Mouse (Mus musculus) layer of hippocampus, postnatal 10 days (tissue): Measurements from ENCODE around the gene Ptpru. TPM values are rescaled to one million over a fixed set of nuclear protein-coding genes. Genes with fewer than 3 reads are reported as not detected.

Experiments used
- DNase-seq, 2 experiments: peaks; one replicate each; pipeline ENCODE4 v3.0.0; 2021; ENCODE audit warnings: low spot score in 2 of 2
- total RNA-seq, 2 experiments: library from RNA; stranded (reverse); gene quantifications; 2 replicates each; pipeline ENCODE4 v1.2.3; 2021

Ptpru gene
- total RNA-seq, 2 experiments from 2014 or later, result 79.5 to 85.9 TPM

DNA sequence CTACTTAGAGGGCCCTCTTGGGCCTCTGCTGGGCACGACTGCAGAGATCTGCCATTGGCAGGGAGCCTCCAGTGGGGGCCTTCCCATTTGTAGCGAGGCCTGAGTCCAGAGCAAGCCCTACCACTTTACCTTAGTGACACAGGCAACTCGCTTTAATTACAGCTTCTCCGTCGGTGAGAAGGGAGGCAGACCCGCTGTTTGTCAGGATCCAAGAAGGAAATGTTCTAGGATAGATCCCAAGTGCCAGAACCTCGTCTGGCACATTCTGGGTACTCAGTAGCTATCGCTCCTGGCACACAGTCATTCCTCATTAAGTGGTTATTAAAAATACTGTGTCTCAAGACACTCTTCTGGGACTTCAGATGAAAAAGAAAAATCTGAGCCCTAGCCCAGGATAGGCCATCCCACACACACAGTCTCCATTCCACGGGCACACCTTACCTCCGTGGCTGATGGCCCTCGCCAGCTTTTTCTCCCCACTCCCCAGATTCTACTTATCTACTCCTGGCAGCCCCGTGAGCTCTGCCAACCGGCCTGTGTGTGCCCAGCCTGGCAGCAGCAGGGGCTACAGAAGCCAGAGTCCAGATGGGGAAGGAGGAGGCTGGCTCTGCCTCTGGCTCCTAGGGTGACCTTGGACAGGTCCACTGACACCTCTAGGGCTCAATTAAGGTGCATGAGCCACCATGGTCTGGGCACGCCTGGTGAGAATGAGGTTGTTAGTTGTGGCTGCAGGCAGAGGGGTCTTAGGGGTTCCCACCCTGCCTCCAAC is 41.6 kb downstream of the Ptpru start:
- DNase-seq, result peak; percentile 33 to 34

GRCm38 (mm10) chr4:131786800-131787199 is 51.3 kb downstream of the Ptpru start:
- no peak for DNase-seq

DNA sequence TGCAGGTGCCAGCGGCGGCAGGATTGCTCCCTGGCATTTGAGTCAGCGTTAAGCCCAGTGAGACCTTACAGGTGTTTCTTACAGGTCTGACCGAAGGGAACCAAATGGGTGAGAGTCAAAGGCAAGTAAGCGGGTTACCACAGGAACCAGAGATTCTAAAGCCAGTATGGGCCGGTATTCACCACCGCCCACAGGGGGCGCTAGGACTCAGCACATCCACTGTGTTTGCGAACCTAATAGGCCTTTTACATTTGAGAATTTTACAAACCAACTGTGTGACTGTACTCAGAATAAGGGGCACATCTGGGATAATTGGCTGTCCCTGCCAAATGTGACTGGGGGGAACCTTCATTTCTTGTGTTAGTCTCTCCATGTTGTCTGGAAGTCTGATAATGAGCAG is 54.1 kb downstream of the Ptpru start:
- DNase-seq, result peak; percentile 59 to 68

DNA sequence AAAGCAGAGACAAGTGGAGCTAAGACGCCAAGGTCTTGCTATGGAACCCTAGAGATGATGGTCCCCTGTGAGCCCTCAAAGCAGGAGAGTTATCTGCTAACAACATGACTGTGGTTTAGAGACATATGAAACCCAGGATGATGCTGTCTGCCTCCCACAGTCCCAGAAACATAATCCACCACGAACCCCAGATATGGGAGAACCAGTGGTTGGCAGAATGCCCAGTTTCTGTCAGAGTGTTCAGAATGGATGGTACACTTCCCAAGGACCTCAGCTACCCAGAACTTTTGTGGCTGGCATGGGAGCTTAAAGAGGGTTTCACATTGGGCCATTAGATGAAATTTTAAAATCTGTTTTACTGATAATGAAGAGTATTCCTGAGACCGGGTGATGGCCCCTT is 57.1 kb downstream of the Ptpru start:
- no peak for DNase-seq

GRCm38 (mm10) chr4:131778616-131779275 is 59.3 kb downstream of the Ptpru start:
- no peak for DNase-seq

- peak; percentile 66 to 69 for DNase-seq
These were observed 66.7 kb downstream of the Ptpru start for GRCm38 (mm10) chr4:131771384-131771783.

- DNase-seq, result no peak
These were observed 74.2 kb downstream of the Ptpru start for GRCm38 (mm10) chr4:131763911-131764310.

DNA sequence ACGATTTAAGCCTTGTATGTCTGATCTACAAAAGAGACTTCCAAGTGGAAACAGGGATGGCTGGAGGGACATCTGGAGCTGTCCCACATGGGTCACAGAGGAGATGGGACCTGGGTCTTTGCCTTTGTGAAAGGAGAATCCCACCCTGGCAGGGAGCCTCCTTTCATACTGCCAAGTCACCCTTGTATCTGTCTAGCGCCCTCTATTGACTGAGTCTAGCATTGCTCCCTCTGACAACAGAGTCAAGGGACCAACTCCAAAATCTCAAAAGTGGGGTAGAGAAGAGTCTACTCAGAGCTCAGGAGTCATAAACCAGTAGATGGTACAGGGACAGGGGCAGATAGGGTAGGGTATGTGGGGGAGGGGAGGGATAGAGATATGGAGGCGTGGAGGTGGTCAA is 74.6 kb downstream of the Ptpru start:
- DNase-seq, result no peak

GRCm38 (mm10) chr4:131762211-131762784 is 75.8 kb downstream of the Ptpru start:
- no peak for DNase-seq

DNA sequence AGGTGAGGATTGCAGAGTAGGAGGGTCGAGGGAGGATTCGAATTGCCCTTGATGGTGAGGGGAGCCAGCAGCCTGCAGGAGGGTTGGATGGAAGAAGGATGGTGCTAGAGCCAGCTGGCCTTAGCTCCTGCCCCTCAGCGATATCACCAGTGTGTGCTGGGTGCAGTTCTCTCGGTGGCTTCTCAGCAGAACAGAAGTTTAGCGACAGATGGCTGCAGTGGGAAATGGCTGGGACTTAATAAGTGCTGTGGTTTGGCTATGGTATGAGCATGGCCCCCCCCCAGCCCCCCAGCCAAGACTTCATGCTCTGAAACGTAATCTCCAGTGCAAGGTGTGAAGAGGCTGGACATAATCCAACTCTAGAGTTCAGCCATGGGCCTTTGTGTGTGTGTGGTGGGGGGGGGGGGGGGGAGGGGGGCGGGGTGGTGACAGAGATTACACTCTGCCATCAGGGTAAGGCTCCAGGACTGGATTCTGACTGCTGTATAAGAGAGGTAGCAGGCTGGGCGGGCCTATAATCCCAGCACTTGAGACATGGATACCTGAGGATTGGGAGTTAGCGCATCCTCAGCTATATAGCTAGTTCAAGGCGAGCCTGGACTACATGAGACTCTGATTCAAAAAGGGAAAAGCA is 85.8 kb downstream of the Ptpru start:
- peak in 1 of 2 experiments; percentile 23 for DNase-seq

DNA sequence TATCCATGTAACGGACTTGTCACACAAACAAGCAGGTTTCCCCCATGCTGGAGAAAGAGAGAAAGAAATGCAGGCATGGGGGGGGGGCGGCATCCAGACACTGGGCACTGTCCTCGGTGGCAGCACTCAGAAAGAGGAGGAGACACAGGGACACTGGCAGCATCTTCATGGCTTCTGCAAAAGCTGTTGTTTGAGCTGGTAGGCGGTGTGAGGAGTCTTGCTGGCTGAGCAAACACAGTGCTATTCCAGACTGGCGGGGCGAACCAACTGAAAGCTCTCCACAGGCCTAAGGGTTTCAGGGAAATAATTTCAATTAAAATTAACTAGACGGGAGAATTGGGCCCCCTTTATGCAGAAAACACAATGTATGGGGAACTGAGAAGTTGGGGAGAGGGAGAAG is 86.5 kb downstream of the Ptpru start:
- DNase-seq, result no peak

- DNase-seq, result no peak
These were observed 88.3 kb downstream of the Ptpru start for GRCm38 (mm10) chr4:131749802-131750201.

- DNase-seq, result no peak
These were observed 93.4 kb downstream of the Ptpru start for GRCm38 (mm10) chr4:131744685-131745043.

GRCm38 (mm10) chr4:131743831-131744684 is 94.0 kb downstream of the Ptpru start:
- no peak for DNase-seq

DNA sequence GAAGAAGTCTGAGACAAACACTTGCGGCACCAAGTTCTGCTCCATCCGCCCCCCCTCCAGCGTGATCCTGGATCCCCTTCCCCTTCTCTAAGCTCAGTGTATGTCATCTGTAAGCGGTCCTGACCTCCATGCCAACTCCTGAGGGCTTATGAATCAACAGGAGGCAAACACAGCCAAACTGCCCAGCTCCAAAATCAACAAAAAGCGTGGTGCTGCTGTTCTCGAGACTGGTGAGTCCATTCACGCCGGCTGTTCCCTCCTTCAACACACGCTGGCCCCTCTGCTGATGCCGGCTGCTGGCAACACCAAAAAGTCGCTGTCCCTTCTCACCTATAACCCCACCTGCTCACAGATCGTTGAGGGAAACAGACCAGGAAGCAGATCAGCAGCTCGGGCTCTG is 95.1 kb downstream of the Ptpru start:
- no peak for DNase-seq

DNA sequence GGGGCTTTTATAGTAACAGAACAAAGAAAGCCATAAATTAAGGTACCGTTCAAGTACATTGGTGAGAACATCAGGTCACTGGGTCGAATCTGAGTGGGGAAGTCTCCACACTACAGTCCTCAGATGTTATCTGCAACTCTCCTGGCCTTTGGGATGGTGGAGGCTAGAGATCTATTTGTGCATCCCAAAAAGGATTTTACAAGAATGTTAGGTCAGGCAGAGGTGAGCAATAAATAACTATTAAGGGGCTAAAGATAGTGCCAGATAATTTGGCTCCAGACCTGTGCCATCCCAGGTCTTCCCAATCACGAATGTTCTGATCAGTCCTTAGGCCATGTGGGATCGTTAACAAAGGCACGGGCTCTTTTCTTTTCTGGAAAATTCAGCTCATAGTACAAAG is 97.5 kb downstream of the Ptpru start:
- no peak for DNase-seq

DNA sequence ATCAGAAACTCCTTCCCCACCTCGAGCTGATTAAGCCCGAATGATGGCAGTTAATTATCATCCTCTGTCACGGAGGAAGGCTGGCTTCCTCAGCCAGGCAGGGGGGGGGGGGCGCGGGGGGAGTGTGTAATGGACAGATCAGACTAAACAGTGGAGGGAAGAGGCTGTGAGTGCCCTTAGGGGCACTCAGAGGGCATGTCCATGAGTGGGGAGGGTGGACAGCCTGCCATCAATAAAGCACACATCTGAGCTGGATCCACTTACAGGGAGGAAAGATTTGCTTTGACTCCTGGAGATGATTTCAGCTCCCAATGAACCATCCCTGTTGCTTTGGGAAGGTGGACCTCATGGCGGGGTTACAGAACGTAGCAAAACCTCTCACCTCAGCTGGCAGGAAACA is 109.5 kb downstream of the Ptpru start:
- no peak for DNase-seq

- peak; percentile 62 to 68 for DNase-seq
These were observed 114.5 kb downstream of the Ptpru start for GRCm38 (mm10) chr4:131723415-131724080.

DNA sequence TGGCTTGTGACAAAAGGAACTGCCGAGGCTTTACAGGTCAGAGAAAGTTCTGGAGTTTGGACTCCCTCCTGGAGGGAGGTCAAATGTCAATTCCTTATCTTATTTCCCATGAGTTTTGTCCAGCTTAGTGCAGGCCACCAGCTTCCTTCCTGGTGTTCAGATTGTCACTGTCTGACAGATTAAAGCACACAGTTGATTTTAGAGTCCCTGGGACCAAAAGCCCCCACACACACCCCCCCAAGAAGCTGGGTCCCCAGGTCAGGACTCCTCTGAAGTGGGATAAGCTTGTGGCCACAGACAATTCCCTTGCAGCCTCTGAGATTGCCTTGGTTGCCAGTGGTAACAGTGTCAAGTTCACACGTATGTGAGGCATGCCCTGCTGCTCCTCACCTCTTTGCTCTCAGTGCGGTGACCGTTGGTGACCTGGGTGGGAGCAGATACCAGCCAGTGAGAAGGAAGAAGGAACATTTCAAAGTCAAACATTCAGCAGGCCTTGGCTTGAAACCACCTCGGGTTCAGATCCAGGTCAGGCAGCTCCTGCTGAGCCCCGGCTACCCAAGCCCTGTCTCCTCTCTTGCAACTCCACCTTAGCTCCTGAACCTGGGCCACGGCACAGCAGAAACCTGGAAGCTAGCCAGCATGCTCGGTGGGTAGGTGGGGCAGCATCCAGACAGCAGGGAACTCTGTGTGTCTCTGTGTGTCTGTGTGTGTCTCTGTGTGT is 115.8 kb downstream of the Ptpru start:
- DNase-seq, result no peak

DNA sequence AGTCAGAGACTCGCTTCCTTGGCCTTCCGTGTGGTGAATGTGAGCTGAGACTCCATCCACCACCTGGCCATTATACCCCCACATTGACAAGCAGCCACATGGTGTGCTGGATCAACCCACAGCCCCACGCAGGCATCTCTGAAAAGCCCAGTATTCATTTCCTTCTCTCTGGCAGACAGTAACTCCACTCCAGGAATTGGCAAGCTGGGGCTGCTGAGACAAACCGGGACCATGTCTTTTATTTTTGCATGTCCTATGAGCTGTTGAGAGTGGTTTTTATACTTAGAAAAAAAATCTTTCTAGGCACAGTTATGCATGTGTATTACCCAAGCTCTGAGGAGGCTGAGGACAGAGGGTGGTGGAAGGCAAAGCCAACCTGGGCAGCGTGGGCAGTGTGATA is 118.9 kb downstream of the Ptpru start:
- DNase-seq, result no peak
